Mouse (Mus musculus) midbrain, embryonic 15.5 days (tissue): ENCODE measurements around the gene Unc93b1. TPM values are rescaled to one million over a fixed set of nuclear protein-coding genes. Genes with fewer than 3 reads are reported as not detected.
A peak's percentile ranks its signal among the peaks of the same experiment; 100 is the strongest.
"Not testable (repeated sequence)": the region's sequence is repeated elsewhere in the genome, so short reads cannot be mapped to it uniquely, and the experiment has no call there.

Experiments used
- ATAC-seq: fragments of 200-750 bp; cut with Nextera tagmentation; replicated peaks from 2 replicates; pipeline ENCODE4 v1.8.0; 2017; ENCODE audit warnings: moderate TSS enrichment
- H3K27ac ChIP-seq: fragments of 300-500 bp; sonication (generic); 2 replicates; pipeline ENCODE4 v1.5.1; 2015; ENCODE audit warnings: mild to moderate bottlenecking, inconsistent platforms
- H3K27me3 ChIP-seq: fragments of 300-500 bp; sonication (generic); replicated peaks from 2 replicates; pipeline ENCODE4 v1.6.1; 2015; ENCODE audit warnings: inconsistent platforms
- H3K36me3 ChIP-seq: fragments of 300-500 bp; sonication (generic); replicated peaks from 2 replicates; pipeline ENCODE4 v1.6.1; 2015; ENCODE audit warnings: inconsistent platforms
- H3K4me1 ChIP-seq: fragments of 300-500 bp; sonication (generic); 2 replicates; pipeline ENCODE4 v1.6.1; 2015; ENCODE audit warnings: inconsistent platforms
- H3K4me2 ChIP-seq: fragments of 300-500 bp; sonication (generic); 2 replicates; pipeline ENCODE4 v1.6.1; 2015; ENCODE audit warnings: inconsistent platforms, mild to moderate bottlenecking, moderate library complexity
- H3K4me3 ChIP-seq: fragments of 300-500 bp; sonication (generic); 2 replicates; pipeline ENCODE4 v1.5.1; 2015; ENCODE audit warnings: mild to moderate bottlenecking, inconsistent platforms
- H3K9ac ChIP-seq: fragments of 300-500 bp; sonication (generic); 2 replicates; pipeline ENCODE4 v1.6.1; 2015; ENCODE audit warnings: mild to moderate bottlenecking, inconsistent platforms
- H3K9me3 ChIP-seq: fragments of 300-500 bp; sonication (generic); 2 replicates; pipeline ENCODE4 v1.6.1; 2016; ENCODE audit warnings: inconsistent platforms
- WGBS: fragments of 180-500 bp; shearing (Covaris S2); methylation state at CpG from one replicate; pipeline ENCODE4 v1.1.7; 2015; ENCODE audit warnings: mixed read lengths; 5-methylcytosine and 5-hydroxymethylcytosine counted together
- polyA plus RNA-seq: library from polyadenylated mRNA; unstranded; fragments of >200 nt; fragmentation: Nextera tagmentation; extraction: Ambion mirVana; gene quantifications from 2 replicates; pipeline ENCODE4 v1.2.1, GENCODE M21; 2015

Unc93b1 gene
- polyA plus RNA-seq, 1 experiment from 2014 or later = 11.8 TPM

DNA sequence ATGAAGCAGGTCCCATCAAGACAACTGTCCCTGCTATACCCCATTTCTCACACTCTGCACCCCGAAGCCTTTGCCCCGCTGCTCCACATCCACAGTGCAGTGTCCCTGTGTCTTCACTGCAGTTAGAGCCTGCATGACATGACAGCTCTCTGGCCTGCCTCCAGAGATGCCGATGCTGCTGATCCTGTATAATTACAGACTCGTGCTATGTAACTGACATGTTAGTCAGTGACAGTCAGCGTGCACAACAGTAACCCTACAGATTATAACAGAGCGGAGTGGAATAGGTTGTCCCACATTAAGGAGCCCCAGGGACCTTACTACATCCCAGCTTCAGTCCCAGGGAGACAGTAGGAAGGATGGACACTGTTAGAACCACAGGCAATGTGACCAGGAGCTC, 39.6 kb downstream of the Unc93b1 start:
- H3K27me3 ChIP-seq, H3K27ac ChIP-seq, H3K4me2 ChIP-seq, H3K9ac ChIP-seq, H3K36me3 ChIP-seq, H3K4me1 ChIP-seq, H3K4me3 ChIP-seq, H3K9me3 ChIP-seq, ATAC-seq: not testable (repeated sequence)
- 77% methylated on average over 6 of the region's 6 CpGs for WGBS

DNA sequence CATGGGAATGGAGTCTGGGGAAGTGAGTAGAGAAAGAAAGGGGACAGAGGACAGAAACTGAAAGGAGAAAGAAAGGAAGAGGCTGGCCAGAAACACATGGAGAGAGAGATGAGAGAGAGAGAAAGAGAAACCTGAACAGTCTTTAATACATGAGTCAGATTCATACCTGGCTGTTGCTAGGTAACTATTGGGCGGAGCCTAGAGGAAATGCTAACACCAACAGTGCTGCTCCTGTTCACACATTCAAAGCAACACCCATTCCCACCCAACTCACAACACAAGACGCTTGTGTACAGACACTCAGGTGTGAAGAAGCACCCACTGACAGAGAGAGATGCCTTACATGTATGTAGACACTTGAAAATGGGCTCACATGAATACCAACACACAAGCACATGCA, 40.9 kb downstream of the Unc93b1 start:
- H3K4me1 ChIP-seq = no peaks in the 10 kb centered on the region
- no peak overlapping the region for H3K9ac ChIP-seq
- ATAC-seq = no peak
- H3K36me3 ChIP-seq = no peaks in the 10 kb centered on the region
- no peak overlapping the region for H3K4me3 ChIP-seq
- 66% methylated on average over 2 of the region's 2 CpGs for WGBS
- no peak overlapping the region for H3K4me2 ChIP-seq
- H3K9me3 ChIP-seq = no peaks in the 10 kb centered on the region
- no peak overlapping the region for H3K27ac ChIP-seq
- no peaks in the 10 kb centered on the region; the same call in 1 of the 2 replicates for H3K27me3 ChIP-seq

DNA sequence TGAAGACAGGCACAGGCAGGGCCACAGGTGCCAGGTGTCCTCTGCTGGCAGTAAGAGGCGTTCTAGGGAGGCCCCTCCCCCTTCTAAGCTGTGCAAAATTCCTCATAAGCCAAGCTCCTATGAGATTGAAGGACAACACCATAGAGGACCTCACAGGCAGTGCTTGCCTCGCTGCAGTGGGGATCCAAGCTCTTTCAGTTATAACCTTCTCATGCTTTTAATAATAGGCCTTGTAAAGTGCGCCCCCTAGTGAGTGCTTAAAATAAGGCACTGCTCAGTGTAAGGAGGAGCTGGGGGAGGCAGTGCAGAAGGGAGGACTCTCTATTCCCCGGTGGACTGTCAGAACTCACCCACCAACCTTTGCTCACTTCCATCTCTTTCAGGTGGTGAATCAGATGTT, 45.3 kb downstream of the Unc93b1 start:
- WGBS = 12% methylated on average over 4 of the region's 4 CpGs
- H3K27me3 ChIP-seq = no peaks in the 10 kb centered on the region; the same call in 1 of the 2 replicates
- H3K4me2 ChIP-seq = no peak overlapping the region
- no peaks in the 10 kb centered on the region for H3K4me1 ChIP-seq
- H3K9me3 ChIP-seq = no peaks in the 10 kb centered on the region
- H3K9ac ChIP-seq = no peak overlapping the region
- peak; percentile 67 for ATAC-seq
- no peak overlapping the region for H3K27ac ChIP-seq
- H3K4me3 ChIP-seq = no peak overlapping the region
- no peaks in the 10 kb centered on the region for H3K36me3 ChIP-seq

DNA sequence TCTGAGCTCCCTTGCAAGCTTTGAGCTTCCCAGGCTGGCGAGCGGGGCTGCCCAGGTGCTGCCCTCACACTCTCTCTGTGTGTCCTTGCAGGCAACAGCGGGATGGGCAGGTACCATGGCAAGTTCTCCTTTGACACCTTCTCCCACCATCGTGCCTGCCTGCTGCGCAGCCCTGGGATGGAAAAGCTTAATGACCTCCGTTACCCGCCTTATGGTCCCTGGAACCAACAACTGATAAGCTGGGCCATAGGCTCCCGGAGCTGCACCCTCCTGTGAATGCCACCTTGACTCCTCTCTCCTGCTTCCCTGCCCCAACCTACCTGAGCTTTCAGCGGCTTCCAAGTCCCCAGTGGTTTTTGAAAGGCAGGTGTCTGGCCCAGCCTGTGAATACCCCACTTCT, 45.9 kb downstream of the Unc93b1 start:
- WGBS = 75% methylated on average over 9 of the region's 9 CpGs
- H3K9ac ChIP-seq = no peak overlapping the region
- no peak for ATAC-seq

DNA sequence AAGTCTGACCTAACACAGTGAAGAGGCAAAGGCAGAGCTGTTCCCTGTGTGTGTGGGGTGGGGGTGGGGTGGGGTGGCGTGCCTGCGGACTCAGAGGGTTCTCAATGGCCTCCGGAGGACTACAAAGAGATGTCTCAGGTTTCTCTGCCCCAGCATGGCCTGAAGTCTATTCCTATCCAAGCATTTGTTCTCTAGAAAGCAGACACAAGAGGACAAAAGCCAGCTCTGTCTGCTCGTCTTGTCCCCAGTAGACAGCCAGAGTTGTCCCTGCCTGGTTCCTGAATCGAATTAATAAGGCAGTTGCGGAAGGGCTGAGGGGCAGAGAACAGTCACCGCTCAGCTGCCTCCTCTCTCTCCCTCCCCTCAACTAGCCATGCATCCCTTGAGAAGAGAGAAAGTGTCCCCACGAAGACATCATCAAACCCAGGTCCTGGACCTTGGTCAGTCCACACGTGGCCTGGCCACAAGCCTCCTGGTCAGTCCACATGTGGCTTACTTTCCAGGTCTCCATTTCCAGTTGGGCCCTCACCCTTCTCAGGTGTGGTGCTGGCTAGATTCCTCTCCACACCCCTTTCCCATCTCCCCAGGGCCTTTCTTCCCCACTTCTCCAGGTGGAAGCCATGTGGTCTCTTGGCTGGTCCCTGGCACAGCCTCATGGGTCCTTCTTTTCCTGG, 48.7 kb downstream of the Unc93b1 start:
- Histone ChIP-seq H3K27me3 (no peaks in the 10 kb centered on the region; the same call in 1 of the 2 replicates), H3K27ac (no peak overlapping the region), H3K9me3 (no peaks in the 10 kb centered on the region), H3K36me3 (no peaks in the 10 kb centered on the region), H3K4me3 (no peak overlapping the region), H3K9ac (no peak overlapping the region), H3K4me2 (no peak overlapping the region), H3K4me1 (no peaks in the 10 kb centered on the region)
- 29% methylated on average over 9 of the region's 9 CpGs for whole genome bisulfite sequencing
- ATAC-seq = no peak

More for the DNA sequence above, 45.9 kb downstream of the Unc93b1 start:
- no peaks in the 10 kb centered on the region; the same call in 1 of the 2 replicates for H3K27me3 ChIP-seq
- H3K9me3 ChIP-seq = no peaks in the 10 kb centered on the region
- no peak overlapping the region for H3K4me2 ChIP-seq
- H3K4me3 ChIP-seq = no peak overlapping the region
- no peaks in the 10 kb centered on the region for H3K4me1 ChIP-seq
- H3K36me3 ChIP-seq = no peaks in the 10 kb centered on the region
- no peak overlapping the region for H3K27ac ChIP-seq

DNA sequence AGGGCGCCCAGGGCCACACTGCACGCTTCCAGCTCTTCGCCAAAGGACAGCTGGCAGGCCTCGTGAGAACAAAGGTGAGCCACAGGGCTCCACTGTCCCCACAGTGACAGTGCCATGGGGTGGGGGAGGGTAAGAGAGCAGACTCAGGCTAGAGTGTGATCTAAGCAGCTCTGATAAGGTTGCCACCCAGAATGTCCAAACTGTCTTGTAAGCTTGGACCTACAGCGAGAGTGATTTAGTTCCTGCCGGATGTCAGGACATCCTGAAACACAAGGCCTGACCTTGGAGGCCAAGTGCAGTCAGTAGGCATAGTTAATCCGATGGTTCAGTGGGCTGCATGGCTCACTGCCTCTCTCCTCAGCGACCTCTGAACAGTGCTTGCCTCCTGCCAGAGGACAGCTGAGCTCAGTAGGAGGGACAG, 50.3 kb downstream of the Unc93b1 start:
- WGBS = 16% methylated on average over 8 of the region's 8 CpGs
- Histone ChIP-seq H3K36me3 (no peaks in the 10 kb centered on the region), H3K4me2 (no peak overlapping the region), H3K9ac (no peak overlapping the region), H3K4me3 (no peak overlapping the region), H3K27ac (no peak overlapping the region), H3K4me1 (no peaks in the 10 kb centered on the region), H3K9me3 (no peaks in the 10 kb centered on the region), H3K27me3 (no peaks in the 10 kb centered on the region; the same call in 1 of the 2 replicates)
- no peak for ATAC-seq

DNA sequence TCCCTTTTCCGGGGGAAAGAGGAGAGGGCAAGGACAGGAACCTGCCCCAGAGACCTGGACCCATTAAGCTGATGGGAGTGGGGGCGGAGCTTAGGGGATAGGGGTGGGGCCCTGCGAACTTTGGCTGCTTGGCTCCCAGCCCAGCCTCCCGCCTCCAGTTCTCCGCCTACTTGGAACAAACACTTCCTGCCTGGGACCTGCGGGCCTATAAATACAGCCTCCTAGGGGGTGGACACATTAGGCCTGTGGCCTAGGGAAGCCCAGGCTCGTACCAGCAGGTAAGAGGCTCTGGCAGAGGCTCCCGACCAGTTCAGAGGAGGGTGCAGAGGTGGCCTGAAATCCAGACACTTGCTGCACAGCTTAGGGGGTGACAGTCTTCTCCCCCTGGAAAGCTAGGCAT, 51.3 kb downstream of the Unc93b1 start, which contains the start of gene Acy3:
Gene Acy3, plus strand, starts transcription at position 237 of the 400 bp plus-strand sequence.
- Histone ChIP-seq H3K9me3 (no peaks in the 10 kb centered on the region), H3K27ac (no peak within 1 kb of the TSS), H3K9ac (no peak within 1 kb of the TSS), H3K4me3 (no peak within 1 kb of the TSS), H3K4me2 (no peak within 1 kb of the TSS), H3K4me1 (no peaks in the 10 kb centered on the region), H3K36me3 (no peaks in the 10 kb centered on the region), H3K27me3 (no peaks in the 10 kb centered on the region)
- WGBS = 19% methylated on average over 8 of the region's 8 CpGs
- no peak for ATAC-seq

DNA sequence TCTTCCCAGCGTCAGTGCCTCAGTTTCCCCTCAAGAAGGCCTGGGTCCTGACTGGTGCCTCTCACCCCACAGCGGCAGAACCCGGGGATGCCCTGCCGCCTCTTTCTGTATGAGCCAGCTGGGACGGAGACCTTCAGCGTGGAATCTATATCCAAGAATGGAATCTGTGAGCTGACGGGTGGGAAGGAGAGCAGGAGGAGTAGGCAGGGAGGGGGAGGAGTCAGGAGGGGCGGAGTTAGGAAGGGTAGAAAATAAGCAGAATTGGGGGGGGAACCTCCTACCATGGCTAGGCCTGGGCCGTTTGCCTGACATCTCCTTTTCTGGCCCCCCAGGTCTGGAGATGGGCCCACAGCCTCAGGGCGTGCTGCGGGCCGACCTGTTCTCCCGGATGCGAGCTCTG, 53.1 kb downstream of the Unc93b1 start:
- Histone ChIP-seq H3K27me3 (peaks cover 2% of the 10 kb centered on the region; the same call in 1 of the 2 replicates), H3K36me3 (no peaks in the 10 kb centered on the region), H3K4me2 (no peak overlapping the region), H3K9me3 (no peaks in the 10 kb centered on the region), H3K4me3 (no peak overlapping the region), H3K4me1 (no peaks in the 10 kb centered on the region), H3K9ac (no peak overlapping the region), H3K27ac (no peak overlapping the region)
- ATAC-seq = no peak
- 87% methylated on average over 14 of the region's 14 CpGs for WGBS

DNA sequence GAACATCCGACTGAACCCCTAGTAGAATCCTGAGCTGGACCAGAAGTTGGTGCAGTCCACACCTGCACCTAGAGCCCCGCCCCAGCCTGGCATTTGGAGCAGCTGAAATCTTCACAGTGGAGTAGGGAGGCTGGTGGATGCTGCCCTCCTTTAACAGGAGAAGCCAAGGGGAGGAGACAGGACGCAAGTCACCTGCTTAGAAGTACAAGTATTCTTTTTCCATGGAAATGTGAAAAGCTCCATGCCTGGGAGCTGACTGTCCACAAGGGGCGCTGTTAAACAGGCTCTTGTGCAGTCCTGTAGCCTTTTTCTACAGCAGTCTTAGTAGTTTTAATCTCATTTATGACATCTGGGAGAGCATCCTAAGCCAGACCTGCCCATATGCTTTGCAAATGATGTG, 53.8 kb downstream of the Unc93b1 start:
- WGBS = 84% methylated on average over 4 of the region's 4 CpGs
- peaks cover 2% of the 10 kb centered on the region; the same call in 1 of the 2 replicates for H3K27me3 ChIP-seq
- no peak overlapping the region for H3K4me3 ChIP-seq
- no peaks in the 10 kb centered on the region for H3K36me3 ChIP-seq
- ATAC-seq = no peak
- no peak overlapping the region for H3K27ac ChIP-seq
- H3K9me3 ChIP-seq = no peaks in the 10 kb centered on the region
- no peaks in the 10 kb centered on the region for H3K4me1 ChIP-seq
- no peak overlapping the region for H3K4me2 ChIP-seq
- no peak overlapping the region for H3K9ac ChIP-seq

DNA sequence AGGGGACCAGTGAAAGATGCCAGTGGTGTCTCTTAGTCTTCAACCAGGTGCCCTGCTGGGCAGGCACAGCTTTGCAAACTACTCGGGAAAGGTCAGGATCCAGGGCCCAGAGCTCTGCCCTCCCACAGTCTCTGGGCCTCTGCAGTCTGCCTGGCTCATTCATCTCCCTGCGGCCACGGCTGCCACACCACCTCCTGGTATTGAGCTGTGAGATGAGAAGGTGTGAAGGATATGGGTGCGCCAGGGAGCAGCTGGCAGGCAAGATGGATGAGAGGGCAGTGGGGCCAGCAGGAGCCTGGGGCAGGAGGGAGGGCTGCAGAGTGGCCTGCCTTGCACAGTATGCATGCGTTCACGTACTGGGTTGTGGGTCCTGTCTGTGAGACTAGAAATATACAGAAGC, 55.8 kb downstream of the Unc93b1 start:
- H3K27me3 ChIP-seq = peaks cover 2% of the 10 kb centered on the region; the same call in 1 of the 2 replicates
- no peak overlapping the region for H3K4me3 ChIP-seq
- no peak for ATAC-seq
- 74% methylated on average over 6 of the region's 6 CpGs for WGBS
- no peak overlapping the region for H3K9ac ChIP-seq
- H3K27ac ChIP-seq = no peak overlapping the region
- no peaks in the 10 kb centered on the region for H3K4me1 ChIP-seq
- no peaks in the 10 kb centered on the region for H3K36me3 ChIP-seq
- no peak overlapping the region for H3K4me2 ChIP-seq
- no peaks in the 10 kb centered on the region for H3K9me3 ChIP-seq

DNA sequence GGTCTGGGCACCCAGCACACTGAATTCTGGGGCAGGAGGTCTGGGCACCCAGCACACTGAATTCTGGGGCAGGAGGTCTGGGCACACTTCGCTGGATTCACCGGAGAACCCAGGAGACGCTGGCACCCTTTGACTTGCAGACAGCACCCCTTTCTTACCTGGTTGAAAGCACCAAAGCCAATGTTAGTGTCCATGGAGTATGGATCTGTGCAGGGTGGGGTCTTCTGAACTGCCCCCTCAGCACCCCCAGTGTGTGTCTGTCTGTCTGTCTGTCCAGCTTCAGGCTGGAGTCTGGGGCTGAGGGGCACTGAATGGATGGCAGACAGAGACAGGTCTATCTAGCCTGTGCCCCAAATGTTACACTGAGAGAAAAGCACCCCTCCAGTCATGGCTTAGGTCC, 56.6 kb downstream of the Unc93b1 start:
- Histone ChIP-seq H3K4me3 (no peak overlapping the region), H3K27me3 (peaks cover 2% of the 10 kb centered on the region; the same call in 1 of the 2 replicates), H3K36me3 (no peaks in the 10 kb centered on the region), H3K9ac (no peak overlapping the region), H3K4me2 (no peak overlapping the region), H3K27ac (no peak overlapping the region), H3K4me1 (no peaks in the 10 kb centered on the region), H3K9me3 (no peaks in the 10 kb centered on the region)
- WGBS = 93% methylated on average over 3 of the region's 3 CpGs
- ATAC-seq = no peak

DNA sequence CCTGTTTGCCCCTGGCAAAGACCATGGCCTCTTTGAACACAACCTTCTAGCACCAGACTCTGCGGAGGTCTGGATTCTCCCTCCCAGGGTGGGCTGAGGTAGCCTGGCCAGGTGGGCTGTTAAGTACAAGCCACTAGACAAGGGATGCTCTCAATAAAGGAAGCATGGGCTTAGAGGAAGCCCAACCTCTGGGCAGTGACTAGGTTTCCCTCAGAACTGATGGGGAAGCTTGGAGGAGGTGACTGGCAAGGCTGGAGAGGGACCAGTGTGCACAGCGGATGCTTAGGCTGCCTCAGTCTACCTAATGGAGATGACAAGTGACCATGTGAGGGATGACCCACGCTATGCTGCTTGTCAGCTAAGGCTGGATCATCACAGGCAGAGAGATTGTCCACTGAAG, 57.0 kb downstream of the Unc93b1 start:
- H3K36me3 ChIP-seq = no peaks in the 10 kb centered on the region
- H3K27me3 ChIP-seq = peaks cover 2% of the 10 kb centered on the region; the same call in 1 of the 2 replicates
- H3K4me1 ChIP-seq = no peaks in the 10 kb centered on the region
- no peak overlapping the region for H3K27ac ChIP-seq
- no peak overlapping the region for H3K4me2 ChIP-seq
- no peaks in the 10 kb centered on the region for H3K9me3 ChIP-seq
- ATAC-seq = no peak
- WGBS = 91% methylated on average over 3 of the region's 3 CpGs
- H3K9ac ChIP-seq = no peak overlapping the region
- no peak overlapping the region for H3K4me3 ChIP-seq

DNA sequence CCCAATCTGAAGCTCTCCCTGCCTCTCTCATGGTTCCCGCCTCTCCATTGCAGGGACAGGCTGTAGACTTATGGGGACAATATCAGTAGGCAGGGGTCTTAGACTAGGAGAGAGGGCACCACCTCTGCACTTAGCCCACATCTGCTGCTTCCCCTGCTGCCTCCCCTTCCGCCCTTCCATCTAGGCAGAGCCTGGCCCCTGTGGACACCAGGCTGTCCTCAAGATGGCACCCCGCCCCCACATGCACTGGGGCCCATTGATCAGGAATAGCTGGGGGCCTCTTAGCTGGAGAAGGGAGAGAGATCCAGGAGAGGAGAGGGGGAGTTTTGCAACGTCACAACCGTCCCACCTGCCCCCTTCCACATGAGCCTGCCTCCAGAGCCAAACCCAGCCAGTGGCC, 57.4 kb downstream of the Unc93b1 start, which contains the start of gene Tbx10:
Gene Tbx10, plus strand, starts transcription at position 337 of the 400 bp plus-strand sequence.
- Histone ChIP-seq H3K9ac (no peak within 1 kb of the TSS), H3K36me3 (no peaks in the 10 kb centered on the region), H3K4me1 (no peaks in the 10 kb centered on the region), H3K4me3 (no peak within 1 kb of the TSS), H3K4me2 (no peak within 1 kb of the TSS), H3K27me3 (peaks cover 2% of the 10 kb centered on the region; the same call in 1 of the 2 replicates), H3K9me3 (no peaks in the 10 kb centered on the region), H3K27ac (no peak within 1 kb of the TSS)
- ATAC-seq = no peak
- 52% methylated on average over 5 of the region's 5 CpGs for WGBS
